Mouse (Mus musculus) liver, embryonic 14.5 days (tissue): ENCODE data around the gene Stac2.

Source experiments
- CTCF ChIP-seq: IDR thresholded peaks from 2 replicates; pipeline ENCODE4 v1.5.1; 2016; ENCODE audit warnings: antibody characterized with exemption, low read depth, control low read depth
- EP300 ChIP-seq: IDR thresholded peaks from 2 replicates; pipeline ENCODE4 v1.6.1; 2016; ENCODE audit warnings: antibody characterized with exemption, low read depth

- TF ChIP-seq CTCF (no peak), EP300 (no peak)
Observed at GRCm38 (mm10) chr11:98034840-98035239, 18.4 kb downstream of the Stac2 start.
